Mouse (Mus musculus): Measurements from ENCODE around the gene Ube2s.

DNA sequence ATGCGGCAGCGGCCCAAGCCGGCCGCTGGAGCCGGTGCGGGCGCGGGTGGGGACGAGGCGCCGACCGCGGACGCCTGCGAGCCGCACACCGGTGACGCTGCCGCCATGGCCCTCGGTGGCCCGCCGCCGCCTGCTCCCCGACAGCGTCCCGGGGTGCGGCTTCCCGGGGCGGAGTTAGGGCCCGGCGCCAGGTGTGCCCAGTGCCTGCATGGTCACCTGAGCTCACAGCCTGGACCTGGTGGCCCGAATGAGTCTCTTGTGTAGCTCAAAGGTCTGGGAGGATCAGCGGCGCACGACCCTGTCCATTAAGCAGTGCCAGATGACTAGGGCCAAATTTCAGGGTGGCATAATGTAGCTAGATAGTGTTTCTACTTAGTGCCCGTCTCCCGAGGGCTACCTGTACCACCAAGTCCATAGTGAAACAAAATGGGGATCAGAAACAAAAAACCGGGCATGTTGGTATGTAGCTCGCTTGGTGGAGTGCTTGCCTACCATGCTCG lies 22.9 kb downstream of the Ube2s start, which contains the start of gene Tmem238:
- no peak for TF ChIP-seq CTCF (conservative IDR thresholded peaks at IDR 0.05; ENCODE audit: low read length)
- TF ChIP-seq NANOG (IDR thresholded peaks at IDR 0.05; ENCODE audit: borderline replicate concordance, low read length) = no peak
- no peak for TF ChIP-seq POU5F1 (IDR thresholded peaks at IDR 0.05; ENCODE audit: borderline replicate concordance, low read length)

All from E14TG2a.4 (cell line).